Mouse (Mus musculus): ENCODE measurements at regions not wholly inside any gene's neighbourhood (a gene's known extent, or its start where the extent isn't known, plus 50 kb on each side); places are given as distances from the start of the nearest gene placed in this dataset.

GRCm38 (mm10) chr5:111665406-111665805 lies 68.3 kb upstream of the Gm26897 start:
- TF ChIP-seq CTCF (IDR thresholded peaks at IDR 0.05; ENCODE audit: low read depth), result no peak
- no peak for TF ChIP-seq EP300 (optimal IDR thresholded peaks at IDR 0.05)

Measured in stomach, postnatal 0 days (tissue).